Mouse (Mus musculus): ENCODE data around the gene Klrb1c.

GRCm38 (mm10) chr6:128759221-128759950, 29.6 kb downstream of the Klrb1c start:
- no peak for TF ChIP-seq CTCF (IDR thresholded peaks at IDR 0.05; ENCODE audit: extremely low read depth, insufficient read depth, insufficient read length, insufficient replicate concordance)
- no peak for TF ChIP-seq POLR2A (IDR thresholded peaks at IDR 0.05; ENCODE audit: low read depth, low read length)
